Mouse (Mus musculus) liver, embryonic 14.5 days (tissue): ENCODE data around the gene Abcf2. TPM values are rescaled to one million over a fixed set of nuclear protein-coding genes. Genes with fewer than 3 reads are reported as not detected.

Experiments used
- ATAC-seq: fragments of 200-750 bp; cut with Nextera tagmentation; 2 replicates; pipeline ENCODE4 v1.8.0; 2017; ENCODE audit warnings: moderate number of reproducible peaks, mild to moderate bottlenecking, moderate library complexity; ENCODE audit not compliant: insufficient read depth
- DNase-seq, 3 experiments: peaks; one replicate each; pipeline ENCODE4 v3.0.0-alpha.2; 2012 to 2013; ENCODE audit warnings: low read depth in 3 of 3, low spot score in 3 of 3
- H3K27ac ChIP-seq: fragments of 300-500 bp; sonication (generic); 2 replicates; pipeline ENCODE4 v1.5.1; 2014; ENCODE audit warnings: moderate library complexity, mild to moderate bottlenecking, control low read depth, inconsistent platforms
- H3K27me3 ChIP-seq: fragments of 300-500 bp; sonication (generic); 2 replicates; pipeline ENCODE4 v1.6.1; 2014; ENCODE audit warnings: mild to moderate bottlenecking, low read length, moderate library complexity; ENCODE audit not compliant: control insufficient read depth, insufficient read depth
- H3K36me3 ChIP-seq: fragments of 300-500 bp; sonication (generic); replicated peaks from 2 replicates; pipeline ENCODE4 v1.6.1; 2014; ENCODE audit warnings: low read depth; ENCODE audit not compliant: control insufficient read depth, insufficient read depth
- H3K4me1 ChIP-seq, 2 experiments: fragments of 200-500 bp in 1 of 2; fragments of 300-500 bp in 1 of 2; sonication (generic) in 1 of 2; replicated peaks; 2 replicates each; pipeline ENCODE4 v1.6.1; 2012 to 2014; ENCODE audit warnings: antibody characterized with exemption in 1 of 2, inconsistent platforms in 1 of 2, low read length in 1 of 2; ENCODE audit not compliant: control insufficient read depth in 2 of 2, insufficient read depth in 2 of 2
- H3K4me2 ChIP-seq: fragments of 300-500 bp; sonication (generic); 2 replicates; pipeline ENCODE4 v1.6.1; 2014; ENCODE audit warnings: low read depth, mild to moderate bottlenecking, control low read depth, moderate library complexity
- H3K4me3 ChIP-seq, 2 experiments: fragments of 200-500 bp in 1 of 2; fragments of 300-500 bp in 1 of 2; sonication (generic) in 1 of 2; 2 replicates each; pipeline ENCODE4 v1.5.1; 2012 to 2014; ENCODE audit warnings: low read depth in 2 of 2, low read length in 2 of 2, mild to moderate bottlenecking in 2 of 2, control low read depth in 1 of 2, inconsistent platforms in 1 of 2, moderate library complexity in 1 of 2; ENCODE audit not compliant: insufficient read depth in 1 of 2
- H3K9ac ChIP-seq: fragments of 300-500 bp; sonication (generic); replicated peaks from 2 replicates; pipeline ENCODE4 v1.6.1; 2014; ENCODE audit warnings: mild to moderate bottlenecking, control low read depth, moderate library complexity
- H3K9me3 ChIP-seq: fragments of 300-500 bp; sonication (generic); 2 replicates; pipeline ENCODE4 v1.6.1; 2016; ENCODE audit warnings: low read length, mixed read lengths; ENCODE audit not compliant: control insufficient read depth
- CTCF ChIP-seq: IDR thresholded peaks from 2 replicates; pipeline ENCODE4 v1.5.1; 2016; ENCODE audit warnings: antibody characterized with exemption, low read depth, control low read depth
- EP300 ChIP-seq: IDR thresholded peaks from 2 replicates; pipeline ENCODE4 v1.6.1; 2016; ENCODE audit warnings: antibody characterized with exemption, low read depth
- WGBS: fragments of 180-500 bp; shearing (Covaris S2); extraction: QIAGEN DNeasy Blood & Tissue Kit; methylation state at CpG from one replicate; pipeline ENCODE4 v1.1.7; 2014; ENCODE audit not compliant: insufficient replicate concordance; 5-methylcytosine and 5-hydroxymethylcytosine counted together
- polyA plus RNA-seq, 2 experiments: library from polyadenylated mRNA; depleted of rRNA in 1 of 2; stranded (reverse) in 1 of 2; unstranded in 1 of 2; fragments of >200 nt; fragmentation: Nextera tagmentation in 1 of 2; extraction: Ambion mirVana in 1 of 2; gene quantifications; 2 replicates each; pipeline versions ENCODE4 v1.2.1 to v1.2.3; 2012 to 2014

Abcf2 gene
- polyA plus RNA-seq, 2 experiments: 33.6 to 50.9 TPM

DNA sequence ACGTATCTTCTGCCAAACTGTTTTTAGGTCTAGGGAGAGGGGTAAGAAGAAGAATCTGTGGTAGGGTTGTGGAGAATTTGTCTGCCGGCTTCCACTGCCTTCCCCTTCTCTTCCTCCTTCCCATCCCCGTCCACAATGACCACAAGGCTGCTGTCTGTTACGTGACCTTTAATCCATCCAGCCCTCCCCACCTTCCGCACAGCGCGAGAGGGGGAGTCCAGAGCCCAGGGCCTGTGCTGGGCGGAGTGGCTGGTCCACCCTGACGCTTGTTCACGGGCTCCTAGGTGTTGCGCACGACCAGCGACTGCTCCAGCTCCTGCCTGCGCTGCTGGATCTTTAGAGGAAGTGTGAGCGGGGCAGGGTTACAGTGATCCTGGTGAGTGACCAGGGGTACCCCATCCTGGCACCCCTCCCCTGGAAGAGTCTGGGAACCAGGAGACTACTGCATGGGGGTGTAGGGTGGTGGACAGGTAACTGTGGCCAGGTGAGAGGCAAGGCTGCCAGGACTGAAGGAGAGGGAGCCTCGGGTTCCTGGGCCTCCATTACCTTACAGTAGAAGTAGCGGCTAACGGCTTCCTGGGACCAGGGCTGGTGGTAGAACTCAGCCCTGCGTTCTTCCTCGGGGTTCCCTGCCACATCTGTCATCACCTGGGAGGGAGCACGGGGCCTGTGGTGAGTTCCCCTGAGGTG lies 15.3 kb upstream of the Abcf2 start:
- WGBS: 34% methylated on average over 21 of the region's 21 CpGs
- Histone ChIP-seq H3K27ac (no peak overlapping the region), H3K4me3 (no peak overlapping the region), H3K9ac (no peak overlapping the region), H3K36me3 (peaks cover 5% of the 10 kb centered on the region; the same call in 1 of the 2 replicates), H3K27me3 (peaks cover 9% of the 10 kb centered on the region), H3K4me2 (no peak overlapping the region), H3K4me1 (peaks cover 3 to 5% of the 10 kb centered on the region in 2 experiments; a peak in 2 of 4 replicates), H3K9me3 (no peaks in the 10 kb centered on the region)
- DNase-seq: no peak
- ATAC-seq: no peak
- TF ChIP-seq CTCF: no peak
- no peak for TF ChIP-seq EP300

- 19% methylated on average over 24 of the region's 24 CpGs for WGBS
- H3K4me1 ChIP-seq: peaks cover 3 to 8% of the 10 kb centered on the region in 2 experiments; a peak in 2 of 4 replicates
- no peaks in the 10 kb centered on the region for H3K9me3 ChIP-seq
- H3K4me3 ChIP-seq: no peak overlapping the region
- TF ChIP-seq EP300: no peak
- TF ChIP-seq CTCF: no peak
- H3K4me2 ChIP-seq: peak overlapping the region; percentile 37
- peaks cover 9% of the 10 kb centered on the region for H3K27me3 ChIP-seq
- no peak overlapping the region for H3K9ac ChIP-seq
- ATAC-seq (no peak), DNase-seq (no peak)
- H3K36me3 ChIP-seq: peaks cover 5% of the 10 kb centered on the region; the same call in 1 of the 2 replicates
- no peak overlapping the region for H3K27ac ChIP-seq
Measured at GRCm38 (mm10) chr5:24591796-24592470, 14.7 kb upstream of the Abcf2 start.

- DNase-seq (no peak), ATAC-seq (no peak)
- H3K9ac ChIP-seq: no peak overlapping the region
Measured at GRCm38 (mm10) chr5:24591268-24591721, 14.0 kb upstream of the Abcf2 start.

DNA sequence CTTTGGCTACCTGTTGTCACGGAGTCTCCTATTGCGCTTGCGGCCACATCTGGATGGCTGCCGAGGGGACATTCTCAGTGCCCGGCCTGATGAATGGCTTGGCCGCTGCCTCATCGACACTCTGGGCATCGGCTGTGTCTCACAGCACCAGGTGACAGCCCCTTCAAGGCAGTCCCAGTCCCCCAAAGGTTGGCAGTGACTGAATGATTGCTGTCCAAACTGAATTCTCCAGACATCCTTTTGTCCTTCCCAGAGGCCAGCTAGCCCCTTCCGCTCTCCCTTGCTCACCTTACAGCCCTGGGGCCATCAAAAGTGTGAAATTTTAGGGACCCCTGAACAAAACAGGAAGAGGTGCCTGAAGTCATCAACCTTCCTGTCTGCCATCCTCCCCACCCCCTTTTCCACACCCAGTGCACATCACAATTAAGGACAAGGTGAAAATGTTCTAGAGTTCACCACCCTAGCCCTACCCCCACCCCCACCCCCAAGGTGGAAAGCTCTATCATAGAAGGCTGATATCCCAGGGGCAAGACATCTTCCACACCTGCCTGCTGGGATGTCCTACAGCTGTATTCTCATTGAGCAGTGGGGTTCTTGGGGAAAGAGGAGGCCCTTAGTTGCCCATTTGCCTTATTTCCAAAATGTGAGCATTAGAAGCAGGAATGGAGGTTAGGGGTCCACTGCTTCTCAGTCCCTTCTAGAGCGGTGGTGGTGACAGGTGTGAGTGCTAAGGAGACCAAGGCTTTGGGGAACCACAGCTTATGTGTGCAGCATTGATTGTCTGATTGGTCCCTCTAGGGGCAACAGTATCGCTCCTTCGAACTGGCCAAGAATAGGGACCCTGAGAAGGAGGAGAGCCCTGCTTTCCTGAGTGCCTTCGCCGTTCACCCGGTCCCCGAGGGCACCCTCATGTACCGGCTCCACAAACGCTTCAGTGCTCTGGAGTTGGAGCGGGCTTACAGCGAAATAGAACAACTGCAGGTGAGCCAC lies 12.5 kb upstream of the Abcf2 start:
- ATAC-seq: no peak
- no peak overlapping the region for H3K4me3 ChIP-seq

More at GRCm38 (mm10) chr5:24591268-24591721, 14.0 kb upstream of the Abcf2 start:
- Histone ChIP-seq H3K9me3 (no peaks in the 10 kb centered on the region), H3K36me3 (peaks cover 5% of the 10 kb centered on the region; the same call in 1 of the 2 replicates), H3K27me3 (peaks cover 9% of the 10 kb centered on the region), H3K4me2 (peak overlapping the region; percentile 37), H3K27ac (no peak overlapping the region), H3K4me3 (no peak overlapping the region), H3K4me1 (peaks cover 3 to 8% of the 10 kb centered on the region in 2 experiments; a peak in 2 of 4 replicates)
- 11% methylated on average over 23 of the region's 23 CpGs for WGBS
- no peak for TF ChIP-seq EP300
- TF ChIP-seq CTCF: no peak

More for the DNA sequence above, 12.5 kb upstream of the Abcf2 start:
- DNase-seq: no peak
- Histone ChIP-seq H3K9me3 (no peaks in the 10 kb centered on the region), H3K9ac (no peak overlapping the region), H3K4me1 (peaks cover 7 to 11% of the 10 kb centered on the region in 2 experiments; a peak in 3 of 4 replicates), H3K4me2 (no peak overlapping the region), H3K27me3 (peaks cover 9% of the 10 kb centered on the region), H3K36me3 (peaks cover 5% of the 10 kb centered on the region; the same call in 1 of the 2 replicates), H3K27ac (no peak overlapping the region)
- 89% methylated on average over 20 of the region's 20 CpGs for WGBS
- TF ChIP-seq CTCF (no peak), EP300 (no peak)
